Mouse (Mus musculus) heart, adult 18-20 months (tissue): ENCODE results near the gene Cd1d1. TPM values are rescaled to one million over a fixed set of nuclear protein-coding genes. Genes with fewer than 3 reads are reported as not detected.

Experiments
- DNase-seq, 2 experiments: peaks; one replicate each; pipeline ENCODE4 v3.0.0; 2021 to 2022; ENCODE audit warnings: mixed read lengths in 1 of 2
- total RNA-seq, 2 experiments: library from RNA; stranded (reverse); gene quantifications; 2 replicates each; pipeline ENCODE4 v1.2.3; 2021

The Cd1d1 gene
- total RNA-seq, 2 experiments from 2014 or later, result 4.5 to 6.6 TPM

DNA sequence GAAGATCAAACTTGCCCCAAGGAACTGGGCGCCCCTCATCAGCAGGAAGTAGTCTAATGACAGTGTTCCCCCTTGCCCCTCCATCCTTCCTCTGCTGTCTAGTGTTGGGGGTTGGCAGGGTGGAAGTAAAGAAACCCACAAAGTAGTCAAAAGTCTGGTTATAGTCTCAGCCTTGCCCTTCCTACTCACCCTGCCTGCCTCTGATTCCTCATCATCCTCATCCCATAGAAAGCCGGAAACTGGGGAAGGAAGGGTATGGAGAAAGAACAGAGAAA lies 37.9 kb downstream of the Cd1d1 start:
- DNase-seq, result no peak

DNA sequence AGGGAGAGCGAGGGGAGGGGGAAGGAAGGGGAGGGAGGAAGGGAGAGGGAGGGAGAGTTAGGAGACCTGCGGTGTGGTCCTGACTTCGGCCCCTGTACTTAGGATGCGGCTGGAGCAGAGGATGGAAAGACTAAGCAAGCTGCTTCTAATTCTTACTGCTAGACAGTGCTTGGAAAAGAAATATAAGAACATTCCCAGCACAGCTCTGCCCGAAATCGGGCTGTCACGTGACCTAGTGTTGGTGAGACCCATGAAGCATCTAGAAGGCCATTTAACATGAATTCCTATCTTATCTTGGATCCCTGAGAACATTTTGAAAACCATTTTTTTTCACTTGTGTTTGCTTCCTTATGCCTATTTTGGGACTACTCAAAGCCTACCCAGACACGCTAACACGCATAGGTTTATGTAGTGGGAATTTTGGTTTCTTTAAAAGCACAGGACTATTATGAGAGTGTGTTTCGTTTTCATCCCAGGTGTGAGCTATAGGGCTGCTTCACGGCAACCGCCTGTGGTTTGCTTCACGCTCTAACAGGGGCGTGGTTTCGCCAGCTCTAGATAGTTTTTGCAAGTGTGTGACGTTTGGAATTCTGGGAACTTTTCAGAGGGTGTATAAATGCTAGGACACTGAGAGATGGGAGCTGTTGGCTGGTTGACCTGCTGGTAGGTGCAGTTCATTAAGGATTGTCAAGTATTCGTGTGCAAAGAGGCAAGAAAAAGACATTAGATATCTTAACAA lies 38.4 kb downstream of the Cd1d1 start:
- DNase-seq, result no peak

DNA sequence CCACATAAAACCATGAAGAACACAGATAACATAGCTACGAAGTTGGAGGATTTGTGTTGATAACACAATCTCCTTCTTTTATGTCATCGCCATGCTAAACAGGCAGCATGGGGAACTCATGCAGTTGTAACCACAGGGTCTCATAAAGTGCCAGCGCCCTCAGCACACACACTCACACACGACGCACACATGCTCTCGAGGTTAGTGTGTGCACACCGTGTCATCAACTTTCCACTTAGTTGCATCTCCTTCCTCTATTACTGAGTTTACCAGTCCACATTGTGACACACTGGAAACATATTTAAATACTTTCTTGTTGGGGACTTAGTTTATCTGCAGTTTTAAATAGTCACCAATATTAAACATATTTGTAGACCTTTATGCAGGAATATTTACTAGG lies 40.2 kb downstream of the Cd1d1 start:
- DNase-seq, result no peak

DNA sequence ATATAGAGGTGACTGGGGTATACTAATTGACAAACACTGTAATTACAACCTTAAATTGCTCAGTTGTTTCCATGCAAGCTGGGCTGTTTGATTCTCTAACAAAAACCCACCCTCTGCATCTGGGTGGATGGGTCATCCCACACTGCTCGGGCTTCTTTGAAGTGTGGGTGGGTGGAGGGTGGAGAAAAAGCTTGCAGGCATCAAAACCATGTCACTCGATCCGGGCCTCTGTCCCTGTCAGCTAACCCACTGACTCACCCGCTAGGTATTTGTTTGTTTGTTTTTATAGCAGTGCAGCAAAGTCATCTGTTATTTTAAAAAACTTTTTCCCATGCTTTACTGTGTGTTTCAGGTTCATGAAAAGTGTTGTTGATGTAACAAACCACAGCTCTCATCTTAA lies 43.9 kb downstream of the Cd1d1 start:
- DNase-seq, result no peak

DNA sequence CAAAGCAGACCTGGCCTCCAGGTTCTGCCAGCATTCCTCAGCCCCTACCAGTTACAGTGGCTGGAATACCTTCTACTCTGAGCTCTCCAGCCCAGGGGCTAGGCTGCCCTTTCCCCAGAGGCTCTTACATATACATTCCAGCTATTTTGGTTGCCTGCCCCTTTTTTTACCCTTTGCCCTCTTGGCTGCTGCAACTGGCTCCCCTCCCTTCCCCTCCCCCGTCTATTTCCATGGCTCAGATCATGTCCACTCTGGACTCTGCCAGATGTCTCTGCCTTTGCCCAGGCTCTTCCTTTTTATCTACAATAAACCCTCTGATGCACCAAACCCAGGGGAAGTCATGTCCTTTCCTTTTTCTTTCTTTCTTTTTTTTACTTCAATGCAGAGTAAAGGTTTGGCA lies 44.7 kb downstream of the Cd1d1 start:
- DNase-seq, result no peak

DNA sequence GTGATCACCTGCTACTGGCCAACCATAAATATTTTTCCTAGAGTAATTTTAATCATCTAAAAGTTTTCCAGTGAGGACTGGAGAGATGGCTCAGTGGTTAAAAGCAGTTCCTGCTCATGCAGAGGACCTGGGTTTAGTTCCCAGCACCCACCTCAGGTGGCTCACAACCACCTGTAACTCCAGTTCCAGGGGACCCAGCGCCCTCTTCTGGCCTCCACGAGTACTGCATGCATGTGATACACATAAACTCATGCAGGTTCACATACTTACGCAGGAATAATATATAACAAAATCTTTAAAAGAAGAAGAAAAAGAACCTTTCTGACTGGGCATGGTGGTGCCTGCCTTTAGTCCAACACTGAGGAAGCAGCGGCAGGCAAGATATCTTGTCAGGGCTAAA lies 45.4 kb downstream of the Cd1d1 start:
- no peak for DNase-seq

DNA sequence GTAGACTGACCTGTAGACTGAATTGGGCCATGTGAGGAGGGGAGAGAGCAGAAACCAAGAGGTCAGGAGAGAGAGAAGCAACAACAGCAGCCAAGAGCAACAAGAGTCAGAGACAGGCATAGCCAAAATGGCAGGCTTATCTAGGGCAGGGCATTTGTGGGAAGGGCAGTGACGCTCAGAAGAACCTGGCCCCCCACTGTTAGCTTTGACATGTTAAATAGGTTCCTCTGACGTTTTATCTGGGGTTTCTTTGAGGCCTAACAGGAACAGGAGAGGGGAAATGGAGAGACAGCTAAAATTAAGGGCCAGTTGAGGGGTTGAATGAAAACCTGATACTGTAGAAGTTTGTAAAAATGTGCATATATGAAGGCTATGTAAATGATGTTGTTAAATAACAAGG lies 48.6 kb downstream of the Cd1d1 start:
- no peak for DNase-seq

Other genes starting within 250 kb of the Cd1d1 start
- 1 to 10 TPM in 1 of 2 experiments, under 1 TPM in 1; 0.99 to 1.3 TPM for gene Dclk2, start 78.6 kb downstream of the Cd1d1 start, total RNA-seq
- gene Kirrel, start 175.3 kb upstream of the Cd1d1 start, total RNA-seq, result 1 to 10 TPM; 5.4 to 6.3 TPM